Mouse (Mus musculus) limb, embryonic 11.5 days (tissue): ENCODE measurements around the gene Ephx1. TPM values are rescaled to one million over a fixed set of nuclear protein-coding genes. Genes with fewer than 3 reads are reported as not detected.
"Not testable (repeated sequence)": the region's sequence is repeated elsewhere in the genome, so short reads cannot be mapped to it uniquely, and the experiment has no call there.

Source experiments
- ATAC-seq: fragments of 200-750 bp; cut with Nextera tagmentation; 2 replicates; pipeline ENCODE4 v1.8.0; 2017; ENCODE audit warnings: low read depth; ENCODE audit not compliant: insufficient number of reproducible peaks, low FRiP score, low TSS enrichment
- DNase-seq: peaks from one replicate; pipeline ENCODE4 v3.0.0-alpha.2; 2015; ENCODE audit warnings: low spot score
- H3K27ac ChIP-seq: fragments of 300-500 bp; sonication (generic); replicated peaks from 2 replicates; pipeline ENCODE4 v1.5.1; 2014; ENCODE audit warnings: low read depth, mild to moderate bottlenecking, low read length
- H3K27me3 ChIP-seq: fragments of 300-500 bp; sonication (generic); 2 replicates; pipeline ENCODE4 v1.6.1; 2014; ENCODE audit warnings: mild to moderate bottlenecking, low read length, mixed read lengths; ENCODE audit not compliant: control insufficient read depth, insufficient read depth
- H3K36me3 ChIP-seq: fragments of 300-500 bp; sonication (generic); 2 replicates; pipeline ENCODE4 v1.6.1; 2014; ENCODE audit warnings: mild to moderate bottlenecking, low read length, moderate library complexity, mixed read lengths; ENCODE audit not compliant: control insufficient read depth, insufficient read depth
- H3K4me1 ChIP-seq: fragments of 300-500 bp; sonication (generic); 2 replicates; pipeline ENCODE4 v1.6.1; 2014; ENCODE audit warnings: low read length, mixed read lengths; ENCODE audit not compliant: control insufficient read depth, insufficient read depth
- H3K4me2 ChIP-seq: fragments of 300-500 bp; sonication (generic); 2 replicates; pipeline ENCODE4 v1.6.1; 2014; ENCODE audit warnings: low read depth, mild to moderate bottlenecking, moderate library complexity; ENCODE audit not compliant: severe bottlenecking
- H3K4me3 ChIP-seq: fragments of 300-500 bp; sonication (generic); 2 replicates; pipeline ENCODE4 v1.5.1; 2014; ENCODE audit warnings: low read depth, low read length
- H3K9ac ChIP-seq: fragments of 300-500 bp; sonication (generic); 2 replicates; pipeline ENCODE4 v1.6.1; 2014; ENCODE audit warnings: mild to moderate bottlenecking, low read length
- H3K9me3 ChIP-seq: fragments of 300-500 bp; sonication (generic); 2 replicates; pipeline ENCODE4 v1.6.1; 2016; ENCODE audit warnings: low read length; ENCODE audit not compliant: control insufficient read depth
- WGBS: fragments of 180-500 bp; shearing (Covaris S2); extraction: QIAGEN DNeasy Blood & Tissue Kit; methylation state at CpG from one replicate; pipeline ENCODE4 v1.1.7; 2014; 5-methylcytosine and 5-hydroxymethylcytosine counted together
- polyA plus RNA-seq: library from polyadenylated mRNA; unstranded; fragments of >200 nt; fragmentation: Nextera tagmentation; extraction: Ambion mirVana; gene quantifications from 2 replicates; pipeline ENCODE4 v1.2.1, GENCODE M21; 2014

The Ephx1 gene
- polyA plus RNA-seq, 1 experiment from 2014 or later = 1.7 TPM

DNA sequence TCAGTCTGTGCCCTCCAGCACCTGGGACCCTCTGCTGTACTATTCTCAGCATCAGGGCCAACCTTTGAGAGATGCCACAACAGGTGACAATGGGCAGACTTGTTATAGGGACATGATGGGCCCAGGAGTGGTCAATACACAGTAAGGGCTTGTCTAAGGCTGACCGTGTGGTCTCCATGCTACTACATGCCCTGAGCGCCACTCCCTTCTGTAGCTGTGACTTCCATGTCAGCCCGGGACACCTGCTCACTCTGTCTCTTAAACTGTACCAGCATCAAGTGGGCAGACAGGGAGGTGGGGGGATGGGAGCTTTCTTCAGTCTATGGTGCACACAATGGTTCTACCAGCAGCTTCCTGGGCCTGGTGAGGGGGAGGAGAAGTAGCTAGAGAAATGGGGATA lies 19.5 kb downstream of the Ephx1 start:
- WGBS = 82% methylated on average over 3 of the region's 3 CpGs
- no peak for ATAC-seq
- no peak overlapping the region for H3K9ac ChIP-seq
- H3K4me3 ChIP-seq = no peak overlapping the region
- H3K4me1 ChIP-seq = peaks cover 10% of the 10 kb centered on the region; the same call in 1 of the 2 replicates
- H3K27me3 ChIP-seq = no peaks in the 10 kb centered on the region
- H3K27ac ChIP-seq = no peak overlapping the region
- H3K36me3 ChIP-seq = no peaks in the 10 kb centered on the region
- no peak for DNase-seq
- no peak overlapping the region for H3K4me2 ChIP-seq
- no peaks in the 10 kb centered on the region for H3K9me3 ChIP-seq

DNA sequence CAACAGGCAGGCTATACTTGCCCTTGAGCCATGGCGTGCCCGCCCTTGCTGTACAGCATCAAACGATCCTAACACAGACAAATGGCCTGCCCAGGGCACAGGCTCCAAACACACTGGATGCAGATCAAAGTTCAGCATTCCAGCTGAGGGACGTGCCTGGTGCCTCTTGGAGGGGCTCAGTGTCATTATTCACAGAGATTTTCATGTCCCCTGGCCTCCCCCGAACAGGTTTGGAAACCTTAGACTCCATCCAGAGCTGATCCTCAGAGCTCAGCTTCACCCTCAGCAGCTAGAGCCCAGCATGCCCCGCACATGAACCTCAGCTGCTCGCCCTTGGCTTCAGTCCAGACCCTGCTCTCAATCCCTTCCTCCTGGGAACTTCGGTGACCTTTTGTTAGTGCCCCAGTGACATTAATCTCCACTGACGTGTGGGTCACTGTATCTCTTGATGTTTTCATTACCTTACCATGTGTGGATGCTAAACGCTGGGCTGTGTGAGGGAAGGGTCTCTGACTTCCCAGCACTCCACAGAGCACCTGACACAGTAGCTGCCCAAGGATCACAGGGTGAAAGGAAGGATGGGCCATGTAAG lies 20.1 kb downstream of the Ephx1 start:
- Histone ChIP-seq H3K9me3 (no peaks in the 10 kb centered on the region), H3K27me3 (no peaks in the 10 kb centered on the region), H3K4me2 (no peak overlapping the region), H3K9ac (no peak overlapping the region), H3K36me3 (no peaks in the 10 kb centered on the region), H3K4me3 (no peak overlapping the region), H3K4me1 (peaks cover 10% of the 10 kb centered on the region; the same call in 1 of the 2 replicates), H3K27ac (0 out of 2 replicates have a peak overlapping the region, but pooled peaks have one; percentile 6)
- 17% methylated on average over 10 of the region's 10 CpGs for WGBS
- ATAC-seq (peak; percentile 85), DNase-seq (peak; percentile 50)

DNA sequence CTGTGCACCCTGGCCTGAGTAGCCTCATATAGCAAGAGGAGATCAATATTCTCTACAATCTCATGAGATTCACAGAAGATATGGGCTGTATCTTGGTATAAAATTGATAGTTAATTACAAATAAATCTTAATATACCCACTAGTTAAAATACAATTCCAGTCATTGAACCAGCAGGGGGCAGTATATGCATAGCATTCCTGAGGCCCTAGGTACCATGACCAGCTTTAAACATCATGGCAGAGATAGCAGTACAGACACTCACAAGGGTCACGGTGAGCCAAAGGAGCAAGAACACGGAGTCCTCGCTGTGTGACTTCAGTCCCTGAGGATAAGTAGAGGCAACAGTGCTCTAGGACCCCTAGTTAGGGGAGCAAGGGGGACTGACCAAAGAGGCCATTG lies 28.6 kb downstream of the Ephx1 start:
- no peak for ATAC-seq
- H3K9ac ChIP-seq = no peak overlapping the region
- no peaks in the 10 kb centered on the region for H3K36me3 ChIP-seq
- no peak overlapping the region for H3K27ac ChIP-seq
- WGBS = 52% methylated on average over 3 of the region's 3 CpGs
- H3K4me2 ChIP-seq = no peak overlapping the region
- no peaks in the 10 kb centered on the region for H3K4me1 ChIP-seq
- no peaks in the 10 kb centered on the region for H3K9me3 ChIP-seq
- no peak overlapping the region for H3K4me3 ChIP-seq
- H3K27me3 ChIP-seq = no peaks in the 10 kb centered on the region
- peak; percentile 48 for DNase-seq

DNA sequence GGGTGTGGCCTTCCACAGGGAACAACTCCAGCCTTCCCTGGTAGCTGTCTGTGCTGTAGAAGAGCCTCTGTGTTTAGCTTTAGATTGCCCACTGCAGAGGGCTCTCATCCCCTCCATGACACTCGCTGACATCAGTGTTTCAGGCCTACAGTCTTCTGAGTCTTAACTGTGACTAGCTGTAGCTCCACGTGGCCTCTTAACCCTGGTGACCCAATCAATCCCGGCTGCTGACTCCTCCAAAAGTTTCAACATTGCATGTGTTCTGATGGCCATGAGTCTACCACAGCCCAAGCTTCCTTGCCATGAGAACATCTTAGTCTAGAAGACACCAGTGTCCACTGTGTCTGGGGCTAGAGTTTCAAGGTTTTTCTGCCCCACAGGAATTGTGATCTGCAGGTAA lies 30.0 kb downstream of the Ephx1 start:
- Histone ChIP-seq H3K27me3 (no peaks in the 10 kb centered on the region), H3K9me3 (no peaks in the 10 kb centered on the region), H3K4me3 (no peak overlapping the region), H3K4me2 (no peak overlapping the region), H3K4me1 (no peaks in the 10 kb centered on the region), H3K36me3 (no peaks in the 10 kb centered on the region), H3K9ac (no peak overlapping the region), H3K27ac (no peak overlapping the region)
- ATAC-seq (no peak), DNase-seq (no peak)
- 63% methylated on average over 3 of the region's 3 CpGs for WGBS

DNA sequence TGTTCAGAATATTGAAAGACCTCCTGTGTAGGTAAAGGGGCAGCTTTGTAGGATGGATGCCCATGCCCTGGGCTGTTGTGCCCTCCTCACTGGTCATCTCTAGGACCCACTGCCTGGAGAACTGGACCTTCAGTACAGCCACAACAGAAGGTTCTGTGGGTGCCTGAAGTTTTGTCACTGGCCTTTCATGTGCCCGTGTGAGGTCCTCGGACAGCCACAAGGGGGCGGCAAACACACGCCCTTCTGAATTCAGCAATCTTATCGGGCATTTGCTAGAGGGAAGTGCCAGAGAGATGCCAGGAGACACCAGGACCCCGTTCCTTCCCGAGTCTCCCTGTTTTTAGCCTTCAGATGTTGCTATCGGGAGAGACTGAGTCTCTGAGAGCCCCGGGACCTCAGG lies 32.9 kb downstream of the Ephx1 start:
- H3K4me2 ChIP-seq = no peak overlapping the region
- H3K4me1 ChIP-seq = no peaks in the 10 kb centered on the region
- H3K36me3 ChIP-seq = no peaks in the 10 kb centered on the region
- H3K27me3 ChIP-seq = no peaks in the 10 kb centered on the region
- no peaks in the 10 kb centered on the region for H3K9me3 ChIP-seq
- DNase-seq (peak; percentile 90), ATAC-seq (no peak)
- no peak overlapping the region for H3K4me3 ChIP-seq
- no peak overlapping the region for H3K9ac ChIP-seq
- H3K27ac ChIP-seq = no peak overlapping the region
- 6% methylated on average over 9 of the region's 9 CpGs for WGBS

DNA sequence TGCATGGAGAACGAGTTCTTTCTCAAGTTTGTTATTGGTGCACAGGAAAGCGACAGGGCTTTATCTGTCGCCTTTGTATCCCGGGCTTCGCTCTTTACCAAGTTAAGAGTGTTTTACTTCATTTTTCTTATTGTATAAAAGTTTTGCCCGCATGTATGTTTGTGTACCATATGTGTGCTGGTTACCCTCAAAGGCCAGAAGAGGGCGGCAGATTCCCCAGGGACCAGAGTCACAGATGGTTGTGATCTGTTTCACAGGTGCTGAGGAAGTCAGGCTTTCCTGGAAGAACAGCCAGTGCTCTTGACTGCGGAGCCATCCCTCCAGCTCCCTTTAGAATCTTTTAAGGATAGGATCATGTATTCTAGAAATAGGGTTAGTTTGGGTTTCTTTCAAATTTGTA lies 34.0 kb downstream of the Ephx1 start:
- Histone ChIP-seq H3K27me3 (no peaks in the 10 kb centered on the region), H3K4me2 (no peak overlapping the region), H3K9me3 (no peaks in the 10 kb centered on the region), H3K9ac (no peak overlapping the region), H3K36me3 (no peaks in the 10 kb centered on the region), H3K4me1 (no peaks in the 10 kb centered on the region), H3K4me3 (no peak overlapping the region), H3K27ac (no peak overlapping the region)
- WGBS = 89% methylated on average over 8 of the region's 8 CpGs
- DNase-seq = no peak
- ATAC-seq = no peak

DNA sequence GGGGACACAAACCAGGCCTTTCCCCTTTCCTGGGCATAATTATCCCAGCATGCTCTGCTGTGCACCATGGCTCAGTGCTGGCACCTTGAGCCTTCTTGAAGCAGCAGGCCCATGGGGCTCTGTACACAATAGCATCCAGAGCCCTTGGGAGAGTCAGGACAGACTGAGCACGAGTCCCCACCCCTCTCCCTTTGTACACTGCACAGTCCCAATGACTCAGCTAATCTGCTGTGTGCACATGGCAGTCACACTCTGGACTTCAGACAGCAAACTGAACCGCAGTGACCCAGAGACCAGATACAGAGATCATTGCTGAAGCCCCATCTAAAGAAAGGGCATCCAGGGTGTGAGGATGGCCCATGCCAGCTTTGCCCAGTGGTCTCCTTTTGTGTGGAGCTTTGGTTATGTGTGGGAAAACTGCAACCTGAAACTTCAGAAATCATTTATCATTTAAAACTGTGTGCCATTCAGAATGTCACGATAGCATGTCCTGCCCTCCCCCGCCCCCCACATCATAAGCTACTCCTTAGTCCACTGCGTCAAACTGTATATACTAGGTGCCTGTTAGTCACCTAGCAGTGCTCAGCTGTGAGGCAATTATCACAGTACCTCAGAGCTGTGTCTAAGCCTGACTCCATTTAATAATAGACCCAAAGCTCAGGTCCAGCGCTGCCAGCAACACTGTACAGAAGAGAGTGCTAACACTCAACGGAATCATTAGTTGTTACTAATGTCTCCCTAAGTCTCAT lies 39.2 kb downstream of the Ephx1 start:
- not testable (repeated sequence) for H3K9me3 ChIP-seq, ATAC-seq, H3K4me1 ChIP-seq, H3K9ac ChIP-seq, H3K4me3 ChIP-seq, H3K27ac ChIP-seq, H3K27me3 ChIP-seq, DNase-seq, H3K36me3 ChIP-seq, H3K4me2 ChIP-seq
- 85% methylated on average over 7 of the region's 7 CpGs for WGBS

DNA sequence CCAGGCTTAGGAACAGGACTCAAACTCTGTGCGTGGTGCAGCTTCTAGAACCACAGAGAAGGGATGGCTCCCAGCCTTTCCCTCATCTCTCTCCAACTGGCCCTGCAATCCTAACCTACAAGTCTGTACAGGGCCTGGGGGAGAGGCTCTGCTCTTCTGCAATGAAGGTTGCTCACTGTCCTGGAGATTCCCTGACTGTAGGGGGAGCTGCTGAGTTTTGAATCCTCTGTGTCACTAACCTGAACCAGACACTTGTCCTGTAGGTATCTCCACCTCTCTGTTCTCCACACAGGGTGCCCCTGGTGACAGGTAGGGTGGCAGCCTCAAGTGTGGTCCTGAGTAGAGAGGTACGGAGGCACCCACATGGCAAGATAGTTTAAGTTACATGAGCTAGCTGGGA lies 40.2 kb downstream of the Ephx1 start:
- Histone ChIP-seq H3K4me2 (no peak overlapping the region), H3K27ac (no peak overlapping the region), H3K4me3 (no peak overlapping the region), H3K9me3 (no peaks in the 10 kb centered on the region), H3K4me1 (no peaks in the 10 kb centered on the region), H3K27me3 (no peaks in the 10 kb centered on the region), H3K36me3 (no peaks in the 10 kb centered on the region), H3K9ac (no peak overlapping the region)
- WGBS = 77% methylated on average over 2 of the region's 2 CpGs
- ATAC-seq (no peak), DNase-seq (peak; percentile 35)
